Mouse (Mus musculus) bone marrow macrophage, adult 2 months (primary cell): ENCODE measurements at regions not wholly inside any gene's neighbourhood (a gene's known extent, or its start where the extent isn't known, plus 50 kb on each side); places are given as distances from the start of the nearest gene placed in this dataset.

Experiments
- H3K27ac ChIP-seq: 2 replicates; pipeline ENCODE4 v1.5.1; 2012; ENCODE audit warnings: low read depth, low read length; ENCODE audit not compliant: insufficient read depth
- H3K4me1 ChIP-seq: 2 replicates; pipeline ENCODE4 v1.6.1; 2012; ENCODE audit warnings: low read length; ENCODE audit not compliant: control insufficient read depth, insufficient read depth
- H3K4me3 ChIP-seq: 2 replicates; pipeline ENCODE4 v1.5.1; 2012; ENCODE audit warnings: mild to moderate bottlenecking, low read length, moderate library complexity; ENCODE audit not compliant: insufficient read depth
- CTCF ChIP-seq: IDR thresholded peaks from 2 replicates; pipeline ENCODE4 v1.5.1; 2012; ENCODE audit warnings: low read depth, mild to moderate bottlenecking, low read length, moderate library complexity
- POLR2A ChIP-seq: IDR thresholded peaks from 2 replicates; pipeline ENCODE4 v1.6.1; 2012; ENCODE audit warnings: mild to moderate bottlenecking, low read depth, low read length, borderline replicate concordance

GRCm38 (mm10) chr9:31990456-31990855 lies 77.2 kb upstream of the Barx2 start:
- no peak overlapping the region for H3K4me3 ChIP-seq
- H3K27ac ChIP-seq: no peak overlapping the region
- no peaks in the 10 kb centered on the region for H3K4me1 ChIP-seq
- TF ChIP-seq CTCF (no peak), POLR2A (no peak)

DNA sequence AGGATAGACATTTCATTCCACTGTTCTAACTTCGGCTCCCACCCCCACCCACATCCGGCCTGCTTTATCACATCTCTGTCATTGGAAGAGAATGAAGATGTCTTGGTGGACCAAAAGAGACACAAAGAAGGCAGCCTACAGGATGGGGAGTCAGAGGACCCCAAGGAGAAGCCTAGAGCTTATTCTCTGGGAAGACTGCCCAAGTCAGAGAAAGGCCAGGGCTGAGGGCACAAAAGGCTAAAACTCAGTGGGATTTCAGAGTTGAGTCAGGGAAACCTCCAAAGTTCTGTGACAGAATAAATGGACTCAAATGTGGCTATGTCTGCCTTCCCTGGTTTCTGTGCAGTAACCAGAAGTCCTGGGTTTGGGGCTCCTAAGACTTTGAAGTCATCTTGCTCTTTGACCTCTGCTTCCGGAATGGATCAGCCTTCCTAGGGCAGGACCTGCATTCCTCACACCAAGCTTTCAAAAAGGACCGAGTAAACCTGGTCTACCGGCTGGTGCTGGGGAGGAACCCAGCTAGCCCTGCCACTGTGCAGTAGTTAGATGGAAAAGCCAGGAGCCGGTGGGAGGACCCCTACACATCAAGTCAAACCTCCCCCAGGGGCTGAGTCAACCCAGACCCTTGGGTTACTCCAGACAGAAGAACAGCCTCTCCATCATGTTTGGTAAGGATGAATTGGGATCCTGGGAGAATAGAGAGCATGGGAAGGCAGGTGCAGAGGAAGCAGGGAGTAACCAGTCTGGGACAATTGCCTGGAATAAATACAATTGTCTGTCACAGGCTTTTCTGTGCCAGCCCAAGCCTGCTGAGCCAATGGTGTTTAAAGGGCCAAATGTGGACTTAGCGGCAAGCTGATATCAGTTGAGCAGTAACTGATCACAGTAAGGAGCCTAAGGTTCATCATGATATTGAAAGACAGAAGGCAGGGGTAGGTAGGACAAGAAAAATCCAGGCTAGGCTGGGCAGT lies 80.7 kb upstream of the Barx2 start:
- no peak overlapping the region for H3K27ac ChIP-seq
- TF ChIP-seq POLR2A (no peak), CTCF (no peak)
- no peak overlapping the region for H3K4me3 ChIP-seq
- no peaks in the 10 kb centered on the region for H3K4me1 ChIP-seq

GRCm38 (mm10) chr9:31995101-31995500 lies 81.8 kb upstream of the Barx2 start:
- H3K27ac ChIP-seq: no peak overlapping the region
- H3K4me3 ChIP-seq: no peak overlapping the region
- no peaks in the 10 kb centered on the region for H3K4me1 ChIP-seq
- no peak for TF ChIP-seq POLR2A
- no peak for TF ChIP-seq CTCF

- Histone ChIP-seq H3K27ac (no peak overlapping the region), H3K4me3 (no peak overlapping the region), H3K4me1 (no peaks in the 10 kb centered on the region)
- TF ChIP-seq POLR2A (no peak), CTCF (no peak)
Measured at GRCm38 (mm10) chr9:31995700-31996099, 82.4 kb upstream of the Barx2 start.

- TF ChIP-seq POLR2A (no peak), CTCF (no peak)
- no peaks in the 10 kb centered on the region for H3K4me1 ChIP-seq
- H3K27ac ChIP-seq: no peak overlapping the region
- no peak overlapping the region for H3K4me3 ChIP-seq
Measured at GRCm38 (mm10) chr9:31996466-31997177, 83.4 kb upstream of the Barx2 start.

DNA sequence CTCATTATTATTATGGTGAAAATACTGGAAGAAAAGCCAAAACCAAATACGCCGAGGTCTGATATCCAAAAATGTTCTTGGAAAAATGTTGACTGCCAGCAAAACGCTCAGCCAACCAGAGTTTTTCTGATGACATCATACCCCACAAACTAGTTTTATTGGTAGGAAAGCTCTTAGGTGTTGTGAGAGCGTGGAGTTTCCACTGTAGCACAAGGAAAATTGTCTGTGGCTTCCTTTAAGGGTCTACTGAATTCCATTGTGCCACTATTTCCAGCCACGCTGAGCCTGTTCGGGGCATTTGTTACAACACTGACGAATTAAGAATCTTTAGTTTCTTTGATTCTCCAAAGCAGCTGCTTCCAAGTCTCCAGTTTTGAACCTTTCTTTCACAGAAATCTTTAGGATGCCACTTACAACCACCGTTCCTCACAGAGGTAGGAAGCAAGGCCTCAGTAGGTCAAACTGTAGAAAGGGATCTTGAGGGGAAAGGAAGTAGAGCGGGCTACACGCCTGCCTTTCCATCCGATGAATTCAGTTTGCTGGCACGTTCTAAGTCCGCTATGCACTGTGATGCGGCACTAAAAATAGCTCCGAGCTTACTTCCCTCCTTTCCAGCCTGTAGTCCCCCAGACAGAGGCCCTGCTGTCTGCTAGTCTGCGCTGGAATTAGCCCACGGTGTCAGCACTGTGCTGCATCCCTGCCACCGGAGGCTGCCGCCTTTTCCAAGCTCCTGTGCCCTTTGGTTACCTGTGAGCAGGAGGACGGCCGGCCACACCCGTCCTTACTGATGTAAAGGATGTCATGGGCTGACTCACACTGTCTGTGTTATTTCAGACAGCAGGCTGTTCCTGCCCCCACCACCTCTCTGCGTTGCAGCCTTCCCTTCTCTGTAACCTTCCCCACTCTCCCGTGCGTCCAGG lies 84.2 kb upstream of the Barx2 start:
- Histone ChIP-seq H3K4me1 (no peaks in the 10 kb centered on the region), H3K27ac (no peak overlapping the region), H3K4me3 (no peak overlapping the region)
- TF ChIP-seq CTCF (no peak), POLR2A (no peak)

DNA sequence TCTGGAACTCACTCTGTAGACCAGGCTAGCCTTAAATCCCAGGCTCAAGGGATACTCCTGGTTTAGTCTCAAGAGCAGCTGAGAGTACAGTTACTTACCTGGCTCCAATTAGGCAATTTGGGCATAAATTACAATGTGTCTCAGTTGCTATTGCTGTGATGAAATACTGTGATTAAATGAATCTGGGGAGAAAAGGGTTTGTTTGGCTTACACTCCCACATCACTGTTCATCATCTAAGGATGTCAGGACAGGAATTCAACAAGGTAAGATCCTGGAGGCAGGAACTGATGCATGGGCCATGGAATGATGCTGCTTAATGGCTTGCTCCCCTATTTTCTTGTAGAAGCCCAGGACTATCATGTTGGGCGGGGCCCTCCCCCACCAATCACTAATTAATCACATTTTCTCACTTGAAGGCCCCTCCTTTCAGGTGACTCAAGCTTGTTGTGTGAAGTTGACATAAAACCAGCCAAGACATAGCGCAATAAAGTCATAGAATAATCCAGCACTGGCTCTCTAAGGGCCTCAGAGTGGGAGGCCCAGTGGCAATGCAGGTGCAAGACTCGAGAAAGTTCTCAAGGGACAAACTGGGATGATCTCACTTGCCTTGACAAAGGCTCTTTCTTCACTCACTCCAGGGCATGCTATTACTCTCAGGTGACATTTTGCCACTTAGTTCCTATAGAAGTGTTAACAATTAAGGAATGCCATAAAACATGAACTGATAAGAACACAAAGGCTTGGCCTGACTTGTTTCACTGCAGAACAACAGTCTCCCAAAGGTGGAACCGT lies 85.4 kb upstream of the Barx2 start:
- no peak for TF ChIP-seq POLR2A
- TF ChIP-seq CTCF: no peak
- Histone ChIP-seq H3K4me1 (no peaks in the 10 kb centered on the region), H3K4me3 (no peak overlapping the region), H3K27ac (no peak overlapping the region)

- Histone ChIP-seq H3K4me1 (no peaks in the 10 kb centered on the region), H3K27ac (no peak overlapping the region), H3K4me3 (no peak overlapping the region)
- TF ChIP-seq CTCF (no peak), POLR2A (no peak)
Measured at GRCm38 (mm10) chr9:31999760-32000159, 86.5 kb upstream of the Barx2 start.

DNA sequence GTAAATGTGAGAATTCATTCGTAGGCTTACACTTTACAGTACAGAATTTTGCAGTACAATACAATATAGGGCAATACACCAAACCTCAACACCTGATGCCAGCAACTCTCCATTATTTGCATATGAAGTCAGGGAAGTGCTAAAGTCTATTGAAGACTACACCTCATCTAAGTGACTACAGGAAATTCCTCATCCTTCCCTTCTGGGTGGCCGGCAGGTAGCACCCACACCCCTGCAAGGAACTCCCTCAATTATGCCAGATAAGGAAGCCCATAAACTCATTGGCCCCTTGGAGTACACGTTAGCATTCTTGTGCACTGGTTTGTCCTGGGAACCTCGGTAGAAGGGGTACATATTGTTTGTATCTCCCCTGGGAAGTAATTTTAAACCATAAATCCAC lies 89.7 kb upstream of the Barx2 start:
- no peak overlapping the region for H3K4me3 ChIP-seq
- H3K4me1 ChIP-seq: no peaks in the 10 kb centered on the region
- H3K27ac ChIP-seq: no peak overlapping the region
- TF ChIP-seq POLR2A (no peak), CTCF (no peak)
